Mouse (Mus musculus) MEL-GATA-1-ER (cell line): ENCODE results near the gene Ccl12.

Source experiments
- DNase-seq: peaks from one replicate; pipeline ENCODE4 v3.0.0-alpha.2; 2012; ENCODE audit warnings: low read depth; ENCODE audit errors: extremely low read depth

Gene Ccl12

DNA sequence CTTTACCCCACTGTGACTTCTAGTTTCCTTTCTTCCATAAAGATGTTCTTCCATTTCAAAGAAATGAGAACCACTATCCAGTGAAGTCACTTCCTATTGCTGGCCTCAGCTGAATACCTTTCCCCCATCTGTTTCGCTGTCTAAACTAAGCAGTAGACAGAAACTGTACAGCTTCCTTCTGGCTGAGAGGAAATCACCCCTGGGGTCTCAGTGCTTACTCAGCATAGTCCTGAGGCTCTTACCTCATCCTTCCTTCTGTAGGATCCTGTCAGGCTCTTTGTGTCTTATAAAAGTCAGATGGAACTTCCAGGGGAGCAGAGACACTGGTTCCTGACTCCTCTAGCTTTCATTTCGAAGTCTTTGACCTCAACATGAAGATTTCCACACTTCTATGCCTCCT is at the start of gene Ccl12:
Gene Ccl12, plus strand, starts transcription at position 317 of the 400 bp plus-strand sequence.
- no peak for DNase-seq

DNA sequence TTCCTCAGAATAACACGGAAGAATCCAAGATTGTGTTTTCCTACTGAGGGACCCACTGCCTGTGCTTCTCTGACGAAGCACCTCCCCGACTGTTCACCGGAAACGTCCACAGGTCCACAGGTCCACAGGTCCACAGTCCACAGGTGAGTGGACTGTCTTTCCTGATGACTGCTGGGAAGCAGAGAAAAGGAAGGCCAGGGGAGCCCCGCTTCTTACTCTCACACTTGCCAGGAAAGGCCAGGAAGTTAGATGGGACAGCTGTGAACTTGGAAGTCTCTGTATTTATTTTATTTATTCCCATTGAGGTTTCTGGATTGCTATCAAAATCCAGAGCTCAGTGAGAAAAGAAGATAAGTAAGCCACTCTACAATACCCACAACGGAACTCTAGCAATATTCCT is 47.8 kb upstream of the Ccl12 start:
- no peak for DNase-seq

DNA sequence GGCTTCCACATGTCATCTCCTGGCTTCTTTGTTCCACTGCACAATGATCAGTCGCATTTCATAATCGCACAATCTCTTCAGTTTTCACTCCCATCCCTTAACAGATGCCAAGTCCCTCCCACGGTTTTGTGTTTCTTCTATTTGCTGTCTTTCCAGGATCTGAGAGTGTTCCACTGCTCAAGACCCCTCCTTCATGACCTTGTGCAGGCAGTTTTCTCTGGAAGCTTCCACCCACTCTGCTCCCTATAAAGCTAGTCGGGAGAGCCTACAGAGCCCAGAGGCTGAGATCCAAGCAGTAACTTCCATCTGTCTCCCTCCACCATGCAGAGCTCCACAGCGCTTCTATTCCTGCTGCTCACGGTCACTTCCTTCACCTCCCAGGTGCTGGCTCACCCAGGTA is 44.0 kb upstream of the Ccl12 start, which contains the start of gene Ccl11:
Gene Ccl11, plus strand, starts transcription at position 178 of the 400 bp plus-strand sequence.
- DNase-seq, result no peak

DNA sequence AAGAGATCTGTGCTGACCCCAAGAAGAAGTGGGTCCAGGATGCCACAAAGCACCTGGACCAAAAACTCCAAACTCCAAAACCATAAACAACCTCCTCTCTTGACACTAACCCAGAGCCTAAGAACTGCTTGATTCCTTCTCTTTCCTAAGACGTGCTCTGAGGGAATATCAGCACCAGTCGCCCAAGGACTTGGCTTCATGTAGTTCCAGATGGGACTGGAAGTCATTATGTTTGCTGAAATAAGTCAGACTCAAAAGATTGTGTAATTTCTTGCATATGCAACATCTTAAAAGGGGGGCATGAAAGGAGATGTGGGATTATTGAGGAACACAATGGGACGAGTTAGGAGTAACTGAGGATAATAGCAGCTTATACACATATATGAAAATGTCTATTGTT is 39.4 kb upstream of the Ccl12 start:
- no peak for DNase-seq

DNA sequence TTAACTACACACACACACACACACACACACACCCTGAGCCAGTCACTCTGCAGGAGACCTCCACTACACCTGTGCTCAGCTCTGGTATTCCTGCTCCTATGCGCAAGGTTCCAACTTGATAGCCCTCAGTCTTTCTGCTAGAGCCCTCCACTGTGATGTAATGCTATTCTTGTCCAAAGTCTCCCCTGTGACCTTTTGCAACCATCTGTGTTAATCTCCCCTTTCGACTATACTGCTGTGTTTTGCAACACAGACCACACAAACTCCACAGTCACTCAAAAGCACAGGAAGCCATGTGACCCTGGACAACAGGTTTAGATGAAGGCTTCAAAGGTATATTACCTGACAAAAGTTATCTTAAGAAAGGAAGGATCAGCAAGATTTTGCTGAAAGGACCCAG is 38.2 kb upstream of the Ccl12 start:
- no peak for DNase-seq

DNA sequence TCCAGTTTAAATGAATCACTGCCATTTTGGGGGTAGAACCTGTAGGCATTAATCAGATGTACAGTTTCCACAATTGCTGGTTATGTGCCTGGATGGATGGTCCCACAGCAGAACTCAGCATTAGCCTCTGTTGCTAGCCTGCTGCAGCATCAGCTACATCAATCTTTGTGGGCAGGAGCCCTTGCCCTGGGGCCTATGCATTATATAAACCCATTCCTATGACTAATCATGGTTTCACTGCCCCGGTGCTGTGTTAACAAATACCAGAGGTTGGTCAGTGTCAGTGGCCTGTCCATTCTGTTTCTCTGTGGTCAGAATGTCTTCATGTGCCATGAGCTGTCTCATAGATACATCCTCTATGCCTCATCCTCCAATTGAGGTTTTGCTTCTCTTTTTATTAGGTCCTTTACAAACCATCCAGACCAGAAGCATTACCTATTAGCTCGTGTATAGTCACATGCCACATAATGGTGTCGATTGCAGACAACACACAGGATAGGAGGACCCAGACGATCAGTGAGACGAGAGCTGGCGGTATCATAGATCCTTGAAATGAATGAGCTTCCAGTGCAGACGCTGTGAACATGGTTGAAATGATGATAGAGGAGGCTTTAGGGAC is 34.6 kb upstream of the Ccl12 start:
- no peak for DNase-seq

DNA sequence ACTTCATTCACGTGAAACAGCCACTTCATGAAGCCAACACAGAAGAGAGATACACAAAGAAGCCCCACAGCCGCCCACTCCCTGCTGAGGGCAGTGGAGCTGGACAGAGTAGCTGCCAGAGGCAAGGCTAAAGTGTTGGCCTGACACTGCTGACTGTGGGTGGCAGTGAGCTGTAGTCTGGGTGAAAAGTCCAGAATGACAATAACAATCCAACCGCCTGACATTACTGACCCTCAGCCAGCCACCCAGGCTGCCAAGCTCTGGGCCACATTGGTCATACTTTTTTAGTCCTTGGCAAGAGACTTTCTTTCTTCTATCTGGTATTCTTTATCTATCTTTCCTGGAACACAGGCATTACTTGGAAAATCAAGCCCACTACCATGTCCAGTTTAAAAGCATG is 30.6 kb upstream of the Ccl12 start:
- no peak for DNase-seq

DNA sequence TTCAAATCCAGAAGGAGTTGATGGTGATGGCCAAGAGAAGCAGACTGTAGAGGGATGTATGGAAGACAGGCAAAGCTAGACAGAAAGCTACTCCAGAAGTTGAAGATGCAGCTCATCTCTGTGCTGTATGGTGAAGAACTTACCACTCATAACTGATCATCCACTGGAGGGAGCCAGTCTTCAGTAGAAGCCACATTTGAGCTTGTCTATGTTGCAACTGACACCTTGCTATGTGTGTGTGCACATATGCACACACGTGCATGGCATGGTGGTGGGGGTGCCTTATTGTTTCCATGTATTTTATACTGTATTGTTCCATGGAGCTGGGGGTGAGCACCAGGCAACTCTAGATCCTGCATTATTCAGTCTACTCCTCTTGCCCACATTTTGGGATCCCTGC is 29.3 kb upstream of the Ccl12 start:
- no peak for DNase-seq

DNA sequence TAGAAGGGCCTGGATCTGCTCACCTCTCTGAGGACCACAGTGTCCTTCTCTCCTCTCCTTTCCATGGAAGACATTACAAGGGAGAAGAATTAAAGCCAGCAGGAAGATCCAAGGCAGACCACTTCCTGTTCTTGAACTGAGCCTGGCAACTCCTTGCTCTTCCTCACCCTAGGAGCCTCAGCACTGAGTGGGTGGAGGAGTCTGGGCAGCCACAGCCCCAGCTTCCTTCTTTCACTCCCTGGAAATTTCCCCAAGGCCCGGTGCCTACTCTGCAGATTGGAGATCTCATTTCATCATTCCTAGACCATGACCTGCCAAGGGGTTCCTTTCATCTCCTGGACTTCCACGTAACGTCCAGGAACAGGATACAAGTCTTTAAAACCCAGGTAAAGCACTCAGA is 28.7 kb upstream of the Ccl12 start:
- no peak for DNase-seq

DNA sequence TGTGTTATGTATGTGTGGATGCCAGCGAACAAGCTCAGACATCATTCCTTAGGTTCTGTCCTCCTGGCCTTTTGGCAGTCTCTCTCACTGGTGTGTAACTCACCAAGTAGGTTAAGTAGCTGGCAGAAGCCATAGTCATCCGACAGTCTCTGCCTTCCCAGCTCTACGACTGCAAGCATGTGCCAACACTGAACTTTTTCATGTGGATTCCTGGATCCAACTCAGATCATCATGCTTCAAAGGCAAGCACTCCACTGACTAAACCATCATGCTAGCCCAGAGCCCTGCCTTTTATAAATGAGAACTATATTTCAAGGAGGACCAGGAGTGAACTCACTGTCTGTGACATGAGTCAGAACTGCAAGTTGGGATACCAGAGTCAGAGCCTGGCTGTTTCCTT is 28.0 kb upstream of the Ccl12 start:
- no peak for DNase-seq

DNA sequence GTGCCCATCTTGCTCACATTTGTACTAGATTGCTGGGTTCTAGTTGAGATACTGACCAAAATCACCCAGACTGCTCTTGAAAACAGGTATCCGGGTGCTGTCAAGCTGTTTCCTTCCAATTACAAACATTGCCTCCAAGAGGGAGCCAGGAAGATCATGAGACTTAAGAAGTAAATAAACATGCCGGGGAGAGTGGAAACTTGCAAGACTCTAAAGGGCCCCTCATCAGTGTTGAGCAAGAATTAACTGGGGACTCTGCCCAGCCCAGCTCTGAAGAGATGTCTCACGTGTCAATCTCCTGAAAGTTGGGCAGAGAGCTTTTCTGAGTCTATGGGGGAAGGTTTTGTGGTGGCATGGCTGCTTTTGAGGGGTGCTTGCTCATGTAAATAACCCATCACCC is 24.6 kb upstream of the Ccl12 start:
- DNase-seq, result no peak

DNA sequence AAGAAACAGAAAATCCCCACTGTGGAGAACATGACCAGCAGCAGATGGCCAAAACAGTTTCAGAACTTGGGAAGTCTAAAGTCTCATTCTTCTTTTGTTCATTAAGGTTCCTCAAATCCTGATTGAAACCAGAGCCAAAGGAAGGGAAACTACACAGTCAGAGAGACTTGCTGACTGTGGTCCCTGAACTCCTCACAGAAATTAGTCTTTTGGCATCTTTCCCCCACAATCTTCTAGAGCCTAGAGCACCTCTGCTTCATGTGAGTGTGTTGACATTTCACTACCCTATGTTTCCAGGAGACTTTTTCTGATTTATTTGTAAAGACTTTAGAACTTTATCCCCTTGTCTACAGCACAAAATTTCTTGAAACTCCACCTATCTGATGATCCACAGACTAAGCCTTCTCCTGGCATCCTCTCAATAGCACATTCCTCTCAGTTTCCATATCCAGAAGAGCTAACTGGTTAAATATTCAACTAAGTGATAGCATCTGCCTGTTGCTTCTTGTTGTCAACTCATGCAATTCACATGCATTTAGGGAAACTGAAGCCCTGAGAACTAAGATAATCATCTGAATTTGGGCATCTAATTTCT is 23.4 kb upstream of the Ccl12 start:
- no peak for DNase-seq

DNA sequence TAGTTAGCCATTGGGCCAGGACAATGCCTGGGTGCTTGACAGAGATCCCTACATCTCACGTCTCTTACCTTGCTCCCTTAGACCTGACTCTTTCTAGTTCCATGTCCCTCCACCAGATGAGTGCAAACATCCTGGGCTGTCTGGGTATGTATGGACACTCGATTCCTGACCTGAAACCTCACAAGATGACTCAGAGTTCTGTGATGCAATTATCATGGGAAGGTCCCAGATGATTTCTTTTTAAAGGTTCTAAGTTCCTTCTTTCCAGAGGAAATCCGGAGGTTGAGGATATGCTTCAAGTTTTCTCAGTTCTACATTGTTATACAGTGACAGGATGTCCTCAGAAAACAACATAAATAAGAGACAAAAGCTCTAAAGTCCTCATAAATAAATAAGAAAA is 20.8 kb upstream of the Ccl12 start:
- DNase-seq, result no peak

DNA sequence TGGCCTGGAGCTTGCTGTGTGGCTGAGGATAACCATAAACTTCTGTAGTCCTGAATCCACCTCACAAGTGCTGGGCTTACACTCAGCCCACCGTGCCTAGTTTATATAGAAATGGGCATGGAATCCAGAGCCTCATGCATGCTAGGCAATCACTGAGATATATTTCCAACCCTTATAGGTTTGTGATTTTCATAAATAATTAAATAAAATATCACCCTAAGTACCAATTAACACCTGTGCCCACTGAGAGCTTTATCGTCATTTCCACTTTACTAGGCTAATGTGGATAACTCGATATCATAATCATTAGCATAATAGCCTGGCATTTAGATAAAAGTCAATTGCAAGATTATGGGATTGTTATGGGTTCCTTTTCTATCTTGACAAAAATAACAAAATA is 17.3 kb upstream of the Ccl12 start:
- no peak for DNase-seq

DNA sequence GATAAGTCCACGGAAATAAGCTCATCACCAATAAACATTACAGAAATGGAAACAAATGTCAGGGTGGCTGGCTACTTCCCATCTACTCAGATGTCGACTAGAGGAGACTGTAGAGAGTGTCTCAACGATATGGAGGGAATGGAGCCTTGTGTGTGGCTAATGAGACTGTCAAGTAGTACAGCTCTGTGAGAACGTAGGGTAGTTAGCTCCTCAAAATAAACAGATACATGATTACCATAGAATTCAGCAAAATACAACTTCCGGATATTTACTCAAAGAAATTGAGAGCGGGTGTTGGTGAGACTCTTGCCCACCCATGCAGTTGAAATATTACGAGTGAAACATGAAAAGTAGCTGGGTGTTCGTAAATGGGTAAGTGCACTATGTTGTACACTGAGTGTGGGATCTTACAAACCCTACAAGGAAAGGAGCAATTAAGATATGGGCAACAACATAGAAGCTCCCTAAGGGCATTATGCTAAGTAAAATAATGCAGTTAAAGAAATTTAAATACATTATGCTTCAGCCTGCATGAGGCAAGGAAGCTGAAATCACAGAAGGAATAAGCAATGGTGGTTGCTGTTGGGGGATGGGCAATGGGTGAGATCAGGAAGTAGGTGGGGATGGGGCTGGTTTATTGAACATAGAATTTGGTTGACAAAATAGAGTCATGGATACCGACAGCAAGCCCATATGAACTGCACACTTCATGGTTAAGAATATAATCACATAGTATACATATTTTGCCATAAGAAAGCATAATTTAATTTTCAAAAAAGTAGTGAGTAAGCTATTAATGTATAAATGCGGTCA is 1.9 kb upstream of the Ccl12 start:
- no peak for DNase-seq

DNA sequence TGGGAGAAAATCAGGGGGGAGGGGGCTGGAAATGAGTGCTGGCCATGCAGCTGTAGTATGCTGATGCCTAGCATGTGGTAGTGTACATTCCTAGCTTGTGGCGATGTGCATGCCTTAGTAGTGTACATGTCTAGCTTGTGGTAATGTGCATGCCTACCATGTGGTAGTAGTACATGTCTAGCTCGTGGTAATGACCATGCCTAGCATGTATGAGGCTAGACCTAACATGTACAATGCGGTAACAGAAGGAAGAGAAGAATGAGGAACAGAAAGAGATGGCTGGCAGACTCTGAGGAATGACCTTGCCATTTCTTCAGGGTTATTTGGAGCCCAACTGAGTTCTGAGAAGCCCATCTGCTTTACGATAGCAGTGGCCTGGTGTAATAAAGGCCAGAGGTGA is 558 bp upstream of the Ccl12 start:
- no peak for DNase-seq

DNA sequence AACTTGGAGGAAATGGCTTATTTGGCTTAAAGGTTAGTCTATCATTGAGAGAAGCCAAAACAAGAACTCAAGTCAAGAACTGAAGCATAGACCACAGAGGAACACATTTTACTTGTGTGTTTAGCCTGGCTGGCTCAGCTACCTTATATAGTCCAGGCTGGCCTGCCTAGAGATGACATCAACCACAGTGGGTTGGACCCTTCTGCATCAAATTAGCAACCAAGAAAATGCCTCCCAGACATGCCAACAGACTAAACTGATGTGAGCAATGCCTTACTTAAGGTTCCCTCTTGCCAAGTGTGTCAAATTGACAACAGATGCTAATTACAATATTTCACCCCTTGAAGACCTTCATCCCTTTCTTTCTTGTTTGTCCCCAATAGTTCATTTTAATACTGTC is 8.0 kb downstream of the Ccl12 start:
- no peak for DNase-seq

DNA sequence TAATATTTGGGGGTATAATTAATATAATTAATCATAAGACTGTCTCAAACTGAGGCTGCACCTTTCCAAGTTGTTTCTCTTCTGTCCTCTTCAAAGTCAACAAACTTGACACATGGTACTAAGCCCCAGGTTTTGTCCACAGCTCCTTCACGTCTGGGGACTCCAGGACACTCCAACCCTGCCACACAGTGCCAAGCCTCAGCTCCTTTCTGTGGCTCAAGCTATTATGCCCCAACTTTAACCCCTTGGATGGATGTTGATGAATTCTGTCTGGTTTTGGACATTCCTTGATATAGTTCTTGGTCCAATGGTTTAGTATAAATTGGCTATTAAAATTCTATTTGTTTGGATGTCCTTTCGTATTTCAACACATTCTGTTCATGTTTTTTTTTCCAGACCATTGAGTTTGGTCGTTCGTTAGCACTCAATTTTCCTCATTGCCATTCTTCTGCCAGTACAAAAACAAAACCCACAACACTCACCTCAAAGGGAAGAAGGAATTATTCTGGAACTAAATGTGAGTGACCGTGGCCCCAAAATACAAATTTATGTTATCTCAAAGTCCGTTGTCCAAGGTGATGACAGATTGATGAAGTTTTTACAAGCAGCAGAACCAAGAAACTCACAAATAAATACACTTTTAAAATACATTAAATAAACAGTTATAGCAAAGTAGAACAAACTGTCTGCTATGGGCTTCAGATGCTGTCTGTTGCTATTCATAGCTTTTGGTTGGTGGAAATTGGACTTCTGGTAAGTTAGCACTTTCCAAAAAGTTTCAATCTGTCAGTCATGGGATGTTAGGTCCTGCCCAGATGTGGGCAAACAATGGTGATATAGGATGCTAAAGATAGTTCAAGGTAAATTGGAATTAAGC is 9.0 kb downstream of the Ccl12 start:
- DNase-seq, result no peak

DNA sequence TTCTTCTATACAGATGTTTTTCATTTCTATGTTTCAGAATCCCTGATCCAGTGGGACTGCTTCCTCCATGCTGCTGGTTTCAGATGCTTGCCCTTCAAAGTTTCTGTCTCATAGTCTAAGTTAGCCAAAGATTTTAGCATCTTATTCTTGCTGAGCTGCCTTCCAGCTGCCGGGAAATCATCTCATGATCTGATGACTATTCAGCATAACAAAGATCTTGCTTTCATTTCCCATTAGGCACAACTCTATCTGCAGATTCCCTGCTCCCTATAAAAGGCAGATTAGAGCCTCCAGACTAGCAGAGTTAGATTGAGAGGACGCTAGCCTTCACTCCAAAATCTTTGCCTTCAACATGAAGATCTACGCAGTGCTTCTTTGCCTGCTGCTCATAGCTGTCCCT is 13.2 kb downstream of the Ccl12 start, which contains the start of gene Ccl8:
Gene Ccl8, plus strand, starts transcription at position 301 of the 400 bp plus-strand sequence.
- DNase-seq, result no peak

DNA sequence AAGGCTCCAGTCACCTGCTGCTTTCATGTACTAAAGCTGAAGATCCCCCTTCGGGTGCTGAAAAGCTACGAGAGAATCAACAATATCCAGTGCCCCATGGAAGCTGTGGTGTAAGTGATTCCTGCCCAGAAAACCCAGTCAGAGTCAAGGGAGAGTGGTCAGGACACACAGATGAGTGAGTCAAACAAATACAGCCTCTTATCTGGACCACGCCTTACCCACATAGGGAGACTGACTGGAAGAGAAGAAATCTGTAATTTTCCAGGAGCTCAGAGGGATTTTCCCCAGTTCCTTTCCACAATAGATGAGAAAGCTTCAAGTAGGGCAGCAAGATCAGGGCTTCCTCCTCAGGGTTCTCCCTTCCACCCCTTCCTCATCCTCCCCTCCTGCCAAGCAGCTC is 14.4 kb downstream of the Ccl12 start:
- DNase-seq, result no peak

DNA sequence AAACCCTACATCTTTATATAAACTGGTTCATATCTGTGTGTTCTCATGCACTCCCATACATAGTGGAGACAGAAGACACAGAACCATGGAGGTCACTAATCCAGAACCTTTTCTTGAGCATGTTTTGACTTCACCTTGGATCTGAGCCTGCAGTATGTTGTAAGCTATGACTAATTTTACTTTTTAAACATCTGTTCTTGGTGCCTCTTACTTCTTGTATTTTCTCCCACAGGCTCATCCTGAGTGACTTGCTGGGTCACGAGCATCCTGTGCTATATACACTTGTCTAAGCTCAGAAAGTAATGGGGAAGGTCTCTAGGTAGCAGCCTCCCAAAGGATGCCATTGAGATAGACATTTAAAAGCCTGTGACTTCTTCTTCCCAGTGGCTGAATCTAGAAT is 31.3 kb downstream of the Ccl12 start:
- DNase-seq, result no peak

DNA sequence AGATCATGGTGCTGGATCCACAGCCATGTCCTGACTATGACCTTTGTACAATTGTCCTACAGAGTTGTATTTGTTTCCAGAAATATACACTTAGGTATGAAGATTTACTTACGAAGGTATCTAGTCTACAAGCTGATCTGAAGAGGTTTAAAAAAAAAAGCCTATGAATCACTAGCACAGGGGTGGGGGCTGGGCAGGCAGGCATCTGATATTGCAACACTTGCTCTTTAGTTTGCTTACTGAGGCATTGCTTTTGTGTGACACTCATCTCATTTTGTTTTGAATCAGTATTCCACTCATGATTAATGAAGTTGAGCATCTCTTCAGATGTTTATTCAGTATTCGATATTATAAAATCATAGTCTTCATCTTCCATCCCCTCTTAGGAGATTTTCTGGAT is 34.6 kb downstream of the Ccl12 start:
- DNase-seq, result no peak
